In genomic region chr7:125818301-125818712, GRCm38 (mm10) we compare ENCODE assay signal across 13 mouse cellular contexts.
DNase-seq lines count a peak whose midpoint lies in the region; ATAC-seq lines count a peak whose summit lies in the region.
"Had no signal": no experiment of that assay in that cellular context is flagged by ENCODE, and none has a peak within 500 bp of the region (broad histone marks: within the 10 kb centered on the region; RNA-seq: fewer than 3 reads in every experiment).

No protein-coding gene starts in this region.

- H3K4me3 ChIP-seq in hindbrain, embryonic 16.5 days (ENCODE audit: low read length): no peak overlapping the region
- H3K4me3 ChIP-seq: forebrain, embryonic 10.5 days; stomach, embryonic 15.5 days had no signal

- H3K27me3 ChIP-seq in hindbrain, embryonic 16.5 days (replicated peaks; ENCODE audit: control insufficient read depth, insufficient read depth, low read length): no peaks in the 10 kb centered on the region
- H3K27me3 ChIP-seq: stomach, embryonic 15.5 days had no signal

- peak overlapping the region; percentile 37; the same call in 1 of the 2 replicates for H3K27ac ChIP-seq in hindbrain, embryonic 16.5 days (ENCODE audit: low read depth, low read length)
- H3K27ac ChIP-seq: forebrain, embryonic 10.5 days; stomach, embryonic 15.5 days had no signal

- H3K4me1 ChIP-seq in hindbrain, embryonic 16.5 days (ENCODE audit: control insufficient read depth, insufficient read depth, low read depth, low read length): peaks cover 2% of the 10 kb centered on the region; the same call in 1 of the 2 replicates
- H3K4me1 ChIP-seq: stomach, embryonic 15.5 days had no signal

- peak; percentile 91 for ATAC-seq in cerebellum, adult (ENCODE audit: insufficient number of reproducible peaks, low FRiP score, low TSS enrichment)
- peak; percentile 50 for ATAC-seq in hindbrain, embryonic 16.5 days
- ATAC-seq: liver, postnatal 0 days had no signal

- H3K4me2 ChIP-seq in hindbrain, embryonic 16.5 days (ENCODE audit: low read length): no peak overlapping the region
- H3K4me2 ChIP-seq: stomach, embryonic 15.5 days had no signal

- H3K9ac ChIP-seq in hindbrain, embryonic 16.5 days (ENCODE audit: low read depth, low read length): no peak overlapping the region
- H3K9ac ChIP-seq: liver, postnatal 0 days; stomach, embryonic 15.5 days had no signal

- 58% methylated on average over 9 of the region's 9 CpGs for WGBS in hindbrain, embryonic 16.5 days

- H3K36me3 ChIP-seq in hindbrain, embryonic 16.5 days (ENCODE audit: control insufficient read depth, insufficient read depth, low read length): peaks cover 9% of the 10 kb centered on the region; the same call in 1 of the 2 replicates

- no peaks in the 10 kb centered on the region for H3K9me3 ChIP-seq in hindbrain, embryonic 16.5 days (ENCODE audit: control insufficient read depth, low read length)
- H3K9me3 ChIP-seq: forebrain, embryonic 10.5 days; stomach, embryonic 15.5 days had no signal

- intact Hi-C loops in left cerebral cortex, postnatal 36 days (cut with DNase I): no loop called here

- DNase-seq in cerebellum, postnatal 4 days (ENCODE audit: low spot score in 2 of 2): no peak
- DNase-seq in cerebellum, adult 11-12 months: peak; percentile 92
- peak; percentile 47 to 70 for DNase-seq in kidney, postnatal 4 days
- no peak for DNase-seq in urinary bladder, postnatal 4 days (ENCODE audit: low spot score in 2 of 2)
- DNase-seq in layer of hippocampus, postnatal 14 days (ENCODE audit: low spot score in 2 of 2): no peak
- DNase-seq in left cerebral cortex, postnatal 36 days (ENCODE audit: low spot score in 2 of 2): no peak
- DNase-seq: layer of hippocampus, postnatal 36 days; liver, postnatal 0 days; right cerebral cortex, adult 18-20 months had no signal

Comparison
In these comparisons a context has a peak if more than half of its experiments do, and no peak if none do; other contexts are left out.
1. DNase-seq: peak in cerebellum, adult 11-12 months (single experiment) and kidney, postnatal 4 days (2 of 2); none in cerebellum, postnatal 4 days (0 of 2), urinary bladder, postnatal 4 days (0 of 2), layer of hippocampus, postnatal 14 days (0 of 2) and left cerebral cortex, postnatal 36 days (0 of 2).